In genomic region chr8:105157555-105157954, GRCm38 (mm10) we compare ENCODE assay signal across 9 mouse cellular contexts. TPM values are rescaled to one million over a fixed set of nuclear protein-coding genes. Genes with fewer than 3 reads are reported as not detected.
DNase-seq lines count a peak whose midpoint lies in the region; ATAC-seq lines count a peak whose summit lies in the region.
"Had no signal": no experiment of that assay in that cellular context is flagged by ENCODE, and none has a peak within 500 bp of the region (broad histone marks: within the 10 kb centered on the region; RNA-seq: fewer than 3 reads in every experiment).

No protein-coding gene starts in this region.

- WGBS in neural tube, embryonic 11.5 days = 61% methylated on average over 10 of the region's 10 CpGs
- 60% methylated on average over 10 of the region's 10 CpGs for WGBS in neural tube, embryonic 15.5 days
- 52% methylated on average over 10 of the region's 10 CpGs for WGBS in forebrain, embryonic 12.5 days

- ATAC-seq in neural tube, embryonic 11.5 days (ENCODE audit: insufficient read depth, low FRiP score, low TSS enrichment) = no peak
- ATAC-seq in neural tube, embryonic 15.5 days (ENCODE audit: low FRiP score) = no peak
- ATAC-seq in forebrain, embryonic 12.5 days (ENCODE audit: low FRiP score) = no peak

- no peaks in the 10 kb centered on the region for H3K36me3 ChIP-seq in neural tube, embryonic 11.5 days (ENCODE audit: control insufficient read depth, insufficient read depth, low read length)
- no peaks in the 10 kb centered on the region for H3K36me3 ChIP-seq in neural tube, embryonic 15.5 days
- H3K36me3 ChIP-seq in forebrain, embryonic 12.5 days (replicated peaks) = no peaks in the 10 kb centered on the region
- H3K36me3 ChIP-seq: heart, embryonic 15.5 days had no signal

- no peak overlapping the region for H3K27ac ChIP-seq in neural tube, embryonic 11.5 days (ENCODE audit: low read depth, low read length)
- no peak overlapping the region for H3K27ac ChIP-seq in neural tube, embryonic 15.5 days (replicated peaks)
- no peak overlapping the region for H3K27ac ChIP-seq in forebrain, embryonic 12.5 days
- H3K27ac ChIP-seq: heart, embryonic 15.5 days had no signal

- H3K4me1 ChIP-seq in neural tube, embryonic 11.5 days (ENCODE audit: control insufficient read depth, insufficient read depth, low read length) = no peaks in the 10 kb centered on the region
- H3K4me1 ChIP-seq in neural tube, embryonic 15.5 days = peaks cover 8% of the 10 kb centered on the region
- H3K4me1 ChIP-seq in forebrain, embryonic 12.5 days = peaks cover 13% of the 10 kb centered on the region

- no peak overlapping the region for H3K4me2 ChIP-seq in neural tube, embryonic 11.5 days (ENCODE audit: low read depth)
- no peak overlapping the region for H3K4me2 ChIP-seq in neural tube, embryonic 15.5 days
- no peak overlapping the region for H3K4me2 ChIP-seq in forebrain, embryonic 12.5 days
- H3K4me2 ChIP-seq: heart, embryonic 15.5 days had no signal

- DNase-seq in cerebellum, adult 9-10 months = peak; percentile 20
- DNase-seq in cerebellum, adult 9-11 months = no peak
- DNase-seq in neural tube, embryonic 11.5 days (ENCODE audit: low spot score) = peak; percentile 51
- peak; percentile 47 for DNase-seq in gastrocnemius, postnatal 14 days
- DNase-seq in lung, postnatal 14 days = peak; percentile 67
- peak; percentile 67 for DNase-seq in testis, postnatal 10 days (ENCODE audit: low spot score)

- no peak overlapping the region for H3K9ac ChIP-seq in neural tube, embryonic 11.5 days (ENCODE audit: low read length)
- no peak overlapping the region for H3K9ac ChIP-seq in neural tube, embryonic 15.5 days (replicated peaks)
- H3K9ac ChIP-seq in forebrain, embryonic 12.5 days = no peak overlapping the region
- H3K9ac ChIP-seq: heart, embryonic 15.5 days had no signal

- H3K9me3 ChIP-seq in neural tube, embryonic 11.5 days (ENCODE audit: control insufficient read depth, low read length) = no peaks in the 10 kb centered on the region
- no peaks in the 10 kb centered on the region for H3K9me3 ChIP-seq in neural tube, embryonic 15.5 days (replicated peaks)
- no peaks in the 10 kb centered on the region for H3K9me3 ChIP-seq in forebrain, embryonic 12.5 days
- H3K9me3 ChIP-seq: heart, embryonic 15.5 days had no signal

- no peak overlapping the region for H3K4me3 ChIP-seq in neural tube, embryonic 11.5 days (ENCODE audit: low read depth, low read length)
- no peak overlapping the region for H3K4me3 ChIP-seq in neural tube, embryonic 15.5 days (replicated peaks)
- H3K4me3 ChIP-seq in forebrain, embryonic 12.5 days (replicated peaks) = no peak overlapping the region
- H3K4me3 ChIP-seq: heart, embryonic 15.5 days had no signal

- peaks cover 3% of the 10 kb centered on the region; the same call in 1 of the 2 replicates for H3K27me3 ChIP-seq in neural tube, embryonic 11.5 days (ENCODE audit: control insufficient read depth, insufficient read depth, low read length)
- no peaks in the 10 kb centered on the region; the same call in 1 of the 2 replicates for H3K27me3 ChIP-seq in neural tube, embryonic 15.5 days (replicated peaks)
- H3K27me3 ChIP-seq in forebrain, embryonic 12.5 days = peaks cover 6% of the 10 kb centered on the region

- intact Hi-C loops in gastrocnemius, postnatal 14 days (cut with DNase I; ENCODE audit: low total_unique reads) = loop anchor here (5.0 kb wide), 1 partner anchor 50 kb away; no protein-coding TSS in a partner anchor

RNA-seq across cellular contexts. Expression of gene Cbfb, which starts 12.9 kb away (rescaled TPM):
- polyA plus RNA-seq in neural tube, embryonic 11.5 days (2014; fragmentation: Nextera tagmentation; extraction: Ambion mirVana) = 75.4 and 79.8 TPM in 2 replicates
- polyA plus RNA-seq in neural tube, embryonic 15.5 days (2015; fragmentation: Nextera tagmentation; extraction: Ambion mirVana) = 34.0 and 38.6 TPM in 2 replicates
- total RNA-seq in gastrocnemius, postnatal 14 days (2021) = 10 to 100 TPM; 37.2 TPM
- polyA plus RNA-seq in forebrain, embryonic 12.5 days (2016; fragmentation: Nextera tagmentation; extraction: Ambion mirVana) = 58.3 and 60.0 TPM in 2 replicates

RNA-seq across cellular contexts. Expression of gene Ces4a, which starts 26.0 kb away (rescaled TPM):
- polyA plus RNA-seq in neural tube, embryonic 11.5 days (2014; fragmentation: Nextera tagmentation; extraction: Ambion mirVana) = not detected in 2 replicates
- 0.18 TPM in 1 of 2 replicates, not detected in the other for polyA plus RNA-seq in neural tube, embryonic 15.5 days (2015; fragmentation: Nextera tagmentation; extraction: Ambion mirVana)
- total RNA-seq in gastrocnemius, postnatal 14 days (2021) = not detected
- polyA plus RNA-seq in forebrain, embryonic 12.5 days (2016; fragmentation: Nextera tagmentation; extraction: Ambion mirVana) = not detected in 2 replicates
- polyA plus RNA-seq: heart, embryonic 15.5 days had no signal
